Mouse (Mus musculus) MEL (cell line): ENCODE measurements around the gene Slco2a1. TPM values are rescaled to one million over a fixed set of nuclear protein-coding genes. Genes with fewer than 3 reads are reported as not detected.

Experiments
- DNase-seq: peaks from one replicate; pipeline ENCODE4 v3.0.0; 2011; ENCODE audit warnings: low read depth, low spot score
- H3K27ac ChIP-seq: 2 replicates; pipeline ENCODE4 v1.5.1; 2012; ENCODE audit warnings: low read depth, mild to moderate bottlenecking, control low read depth, low read length, moderate library complexity; ENCODE audit not compliant: control insufficient read depth
- H3K27me3 ChIP-seq, 2 experiments: fragments of 150-350 bp in 1 of 2; sonication (generic) in 1 of 2; 2 replicates each; pipeline ENCODE4 v1.6.1; 2012; ENCODE audit warnings: low read length in 2 of 2, mild to moderate bottlenecking in 2 of 2, improper control_type of control experiment in 1 of 2, moderate library complexity in 1 of 2; ENCODE audit not compliant: insufficient read depth in 2 of 2, control insufficient read depth in 1 of 2
- H3K36me3 ChIP-seq, 2 experiments: 2 replicates each; pipeline ENCODE4 v1.6.1; 2012 to 2014; ENCODE audit warnings: low read length in 2 of 2, improper control_type of control experiment in 1 of 2, inconsistent platforms in 1 of 2, mild to moderate bottlenecking in 1 of 2; ENCODE audit not compliant: insufficient read depth in 2 of 2, control insufficient read depth in 1 of 2
- H3K4me1 ChIP-seq, 2 experiments: fragments of 150-350 bp in 1 of 2; sonication (generic) in 1 of 2; 2 replicates each; pipeline ENCODE4 v1.6.1; 2012; ENCODE audit warnings: low read length in 2 of 2, improper control_type of control experiment in 1 of 2, mild to moderate bottlenecking in 1 of 2; ENCODE audit not compliant: insufficient read depth in 2 of 2, control insufficient read depth in 1 of 2
- H3K4me3 ChIP-seq, 2 experiments: fragments of 150-350 bp in 1 of 2; sonication (generic) in 1 of 2; 2 replicates each; pipeline ENCODE4 v1.5.1; 2012; ENCODE audit warnings: low read depth in 2 of 2, low read length in 2 of 2, mild to moderate bottlenecking in 2 of 2, moderate library complexity in 2 of 2, control low read depth in 1 of 2, improper control_type of control experiment in 1 of 2; ENCODE audit not compliant: control insufficient read depth in 1 of 2, insufficient read depth in 1 of 2
- H3K79me2 ChIP-seq: 2 replicates; pipeline ENCODE4 v1.6.1; 2012; ENCODE audit warnings: mild to moderate bottlenecking, low read length, moderate library complexity; ENCODE audit not compliant: control insufficient read depth, poor library complexity, insufficient read depth
- H3K9ac ChIP-seq: 2 replicates; pipeline ENCODE4 v1.6.1; 2012; ENCODE audit warnings: low read depth, mild to moderate bottlenecking, control low read depth, low read length, moderate library complexity; ENCODE audit not compliant: control insufficient read depth, poor library complexity, severe bottlenecking
- H3K9me3 ChIP-seq: fragments of 150-350 bp; sonication (generic); replicated peaks from 2 replicates; pipeline ENCODE4 v1.6.1; 2012; ENCODE audit warnings: mild to moderate bottlenecking, low read length, improper control_type of control experiment, moderate library complexity; ENCODE audit not compliant: insufficient read depth
- BHLHE40 ChIP-seq: IDR thresholded peaks from 2 replicates; pipeline ENCODE4 v1.6.1; 2012; ENCODE audit warnings: low read depth, mild to moderate bottlenecking, inconsistent platforms, low read length, improper control_type of control experiment, borderline replicate concordance
- CHD1 ChIP-seq: IDR thresholded peaks from 2 replicates; pipeline ENCODE4 v1.6.1; 2012; ENCODE audit warnings: low read depth, mild to moderate bottlenecking, inconsistent platforms, low read length, improper control_type of control experiment
- CTCF ChIP-seq, 3 experiments: IDR thresholded peaks in 2 of 3; conservative IDR thresholded peaks in 1 of 3; 2 replicates each; pipeline ENCODE4 v1.5.1; 2011 to 2012; ENCODE audit warnings: low read length in 3 of 3, low read depth in 2 of 3, mild to moderate bottlenecking in 2 of 3, improper control_type of control experiment in 1 of 3, inconsistent platforms in 1 of 3, mixed read lengths in 1 of 3, moderate library complexity in 1 of 3; ENCODE audit not compliant: control insufficient read depth in 1 of 3, insufficient read depth in 1 of 3, poor library complexity in 1 of 3, severe bottlenecking in 1 of 3
- E2F4 ChIP-seq: IDR thresholded peaks from 2 replicates; pipeline ENCODE4 v1.6.1; 2011; ENCODE audit warnings: low read depth, low read length, improper control_type of control experiment, borderline replicate concordance
- EP300 ChIP-seq, 2 experiments: IDR thresholded peaks; 2 replicates each; pipeline ENCODE4 v1.6.1; 2011; ENCODE audit warnings: improper control_type of control experiment in 2 of 2, low read length in 2 of 2, low read depth in 1 of 2, mild to moderate bottlenecking in 1 of 2
- GATA1 ChIP-seq: IDR thresholded peaks from 2 replicates; pipeline ENCODE4 v1.6.1; 2011; ENCODE audit warnings: low read depth, low read length, improper control_type of control experiment
- JUND ChIP-seq: IDR thresholded peaks from 2 replicates; pipeline ENCODE4 v1.6.1; 2011; ENCODE audit warnings: low read depth, mild to moderate bottlenecking, improper control_type of control experiment, low read length
- KAT2A ChIP-seq: conservative IDR thresholded peaks from 2 replicates; pipeline ENCODE4 v1.6.1; 2012; ENCODE audit warnings: low read depth, low read length, improper control_type of control experiment, inconsistent platforms
- MAX ChIP-seq: IDR thresholded peaks from 2 replicates; pipeline ENCODE4 v1.6.1; 2011; ENCODE audit warnings: low read length, improper control_type of control experiment
- MEF2A ChIP-seq: IDR thresholded peaks from 2 replicates; pipeline ENCODE4 v1.6.1; 2014; ENCODE audit warnings: low read depth, mild to moderate bottlenecking, inconsistent platforms, low read length, improper control_type of control experiment; ENCODE audit not compliant: poor library complexity, insufficient replicate concordance, severe bottlenecking; ENCODE audit errors: extremely low read depth
- MXI1 ChIP-seq: IDR thresholded peaks from 2 replicates; pipeline ENCODE4 v1.6.1; 2011; ENCODE audit warnings: mild to moderate bottlenecking, low read depth, low read length, improper control_type of control experiment
- MYB ChIP-seq: IDR thresholded peaks from 2 replicates; pipeline ENCODE4 v1.6.1; 2011; ENCODE audit warnings: mild to moderate bottlenecking, low read depth, low read length, improper control_type of control experiment
- POLR2A ChIP-seq, 2 experiments: IDR thresholded peaks; 2 replicates each; pipeline ENCODE4 v1.6.1; 2011 to 2012; ENCODE audit warnings: low read length in 2 of 2, mild to moderate bottlenecking in 2 of 2, control low read depth in 1 of 2, improper control_type of control experiment in 1 of 2, low read depth in 1 of 2, moderate library complexity in 1 of 2; ENCODE audit not compliant: control insufficient read depth in 1 of 2, insufficient read depth in 1 of 2, poor library complexity in 1 of 2
- POLR2AphosphoS5 ChIP-seq: IDR thresholded peaks from 2 replicates; pipeline ENCODE4 v1.6.1; 2012; ENCODE audit warnings: low read depth, borderline replicate concordance, mild to moderate bottlenecking, inconsistent platforms, low read length, moderate library complexity, mixed read lengths
- RCOR1 ChIP-seq: IDR thresholded peaks from 2 replicates; pipeline ENCODE4 v1.6.1; 2012; ENCODE audit warnings: low read depth, mild to moderate bottlenecking, inconsistent platforms, low read length, improper control_type of control experiment
- SMC3 ChIP-seq: IDR thresholded peaks from 2 replicates; pipeline ENCODE4 v1.6.1; 2011; ENCODE audit warnings: low read depth, low read length, improper control_type of control experiment
- UBTF ChIP-seq: IDR thresholded peaks from 2 replicates; pipeline ENCODE4 v1.6.1; 2012; ENCODE audit warnings: low read depth, mild to moderate bottlenecking, inconsistent platforms, low read length, improper control_type of control experiment, moderate library complexity, borderline replicate concordance; ENCODE audit not compliant: insufficient read depth
- USF1 ChIP-seq: IDR thresholded peaks from 2 replicates; pipeline ENCODE4 v1.6.1; 2014; ENCODE audit warnings: low read depth, mild to moderate bottlenecking, inconsistent platforms, low read length, improper control_type of control experiment, moderate library complexity
- ZC3H11A ChIP-seq: IDR thresholded peaks from 2 replicates; pipeline ENCODE4 v1.6.1; 2012; ENCODE audit warnings: low read depth, mild to moderate bottlenecking, inconsistent platforms, low read length, improper control_type of control experiment
- ZKSCAN1 ChIP-seq: IDR thresholded peaks from 2 replicates; pipeline ENCODE4 v1.6.1; 2012; ENCODE audit warnings: low read depth, mild to moderate bottlenecking, inconsistent platforms, low read length, improper control_type of control experiment, moderate library complexity
- polyA plus RNA-seq, 2 experiments: library from polyadenylated mRNA; stranded (reverse) in 1 of 2; unstranded in 1 of 2; fragments of >175 nt in 1 of 2; fragments of >200 nt in 1 of 2; gene quantifications; 2 replicates each; pipeline versions ENCODE4 v1.2.1 to v1.2.4; 2012; ENCODE audit warnings: low replicate concordance in 2 of 2, low read depth in 1 of 2; ENCODE audit not compliant: insufficient read length in 2 of 2, insufficient read depth in 1 of 2, missing spikeins in 1 of 2
- total RNA-seq: library from RNA; depleted of rRNA; stranded (reverse); fragments of 300-350 nt; gene quantifications from 2 replicates; pipeline ENCODE4 v1.2.3, GENCODE M21; 2012; rRNA removed

Gene Slco2a1
- total and polyA plus RNA-seq, 3 experiments = 0.01 TPM; not detected in 2

GRCm38 (mm10) chr9:103145351-103145750 is 156.8 kb downstream of the Slco2a1 start:
- Histone ChIP-seq H3K4me1 (no peaks in the 10 kb centered on the region), H3K79me2 (no peaks in the 10 kb centered on the region), H3K27ac (no peak overlapping the region), H3K9me3 (no peaks in the 10 kb centered on the region), H3K36me3 (no peaks in the 10 kb centered on the region), H3K27me3 (no peaks in the 10 kb centered on the region), H3K9ac (no peak overlapping the region), H3K4me3 (no peak overlapping the region)
- no peak for DNase-seq
- TF ChIP-seq EP300 (IDR thresholded peaks at IDR 0.05; ENCODE audit: low read depth in 1 of 2, low read length in 2 of 2) = no peak
- no peak for TF ChIP-seq CTCF (IDR thresholded peaks at IDR 0.05 in 2 of 3, conservative IDR thresholded peaks at IDR 0.05 in 1 of 3; ENCODE audit: control insufficient read depth in 1 of 3, insufficient read depth in 1 of 3, low read depth in 2 of 3, low read length in 3 of 3, poor library complexity in 1 of 3, severe bottlenecking in 1 of 3)
- no peak for TF ChIP-seq UBTF
- TF ChIP-seq KAT2A = no peak
- TF ChIP-seq ZC3H11A = no peak
- TF ChIP-seq JUND = no peak
- no peak for TF ChIP-seq RCOR1
- no peak for TF ChIP-seq POLR2A (IDR thresholded peaks at IDR 0.05; ENCODE audit: control insufficient read depth in 1 of 2, insufficient read depth in 1 of 2, low read depth in 1 of 2, low read length in 2 of 2, poor library complexity in 1 of 2)
- TF ChIP-seq ZKSCAN1 = no peak
- no peak for TF ChIP-seq POLR2AphosphoS5
- TF ChIP-seq MAX = no peak
- TF ChIP-seq GATA1 = no peak
- no peak for TF ChIP-seq USF1
- no peak for TF ChIP-seq MXI1
- TF ChIP-seq MEF2A = no peak
- no peak for TF ChIP-seq SMC3
- TF ChIP-seq BHLHE40 = no peak
- TF ChIP-seq E2F4 = no peak
- no peak for TF ChIP-seq MYB
- no peak for TF ChIP-seq CHD1

Other genes with a start within 250 kb of the Slco2a1 start
- gene Ryk, start 153.8 kb upstream of the Slco2a1 start, total RNA-seq = 43.8 and 46.0 TPM in 2 replicates
- gene Ryk, start 153.8 kb upstream of the Slco2a1 start, polyA plus RNA-seq = 10 to 100 TPM; 46.4 to 47.3 TPM
- gene Rab6b, start 123.1 kb downstream of the Slco2a1 start, total RNA-seq = not detected in 2 replicates
- not detected for gene Rab6b, start 123.1 kb downstream of the Slco2a1 start, polyA plus RNA-seq
- gene Srprb, start 213.4 kb downstream of the Slco2a1 start, total RNA-seq = 62.0 and 71.5 TPM in 2 replicates
- 10 to 100 TPM in 1 of 2 experiments, not detected in 1; 85.0 TPM for gene Srprb, start 213.4 kb downstream of the Slco2a1 start, polyA plus RNA-seq
- gene Gm20425, start 241.6 kb downstream of the Slco2a1 start, total RNA-seq = not detected in 2 replicates
- not detected for gene Gm20425, start 241.6 kb downstream of the Slco2a1 start, polyA plus RNA-seq
- not detected in 2 replicates for gene Trf, start 241.7 kb downstream of the Slco2a1 start, total RNA-seq
- gene Trf, start 241.7 kb downstream of the Slco2a1 start, polyA plus RNA-seq = not detected